Mouse (Mus musculus) bone marrow macrophage, adult 2 months (primary cell): Measurements from ENCODE around the gene Atp2b1. TPM values are rescaled to one million over a fixed set of nuclear protein-coding genes. Genes with fewer than 3 reads are reported as not detected.

ENCODE experiments used
- H3K27ac ChIP-seq: 2 replicates; pipeline ENCODE4 v1.5.1; 2012; ENCODE audit warnings: low read depth, low read length; ENCODE audit not compliant: insufficient read depth
- H3K4me1 ChIP-seq: 2 replicates; pipeline ENCODE4 v1.6.1; 2012; ENCODE audit warnings: low read length; ENCODE audit not compliant: control insufficient read depth, insufficient read depth
- H3K4me3 ChIP-seq: 2 replicates; pipeline ENCODE4 v1.5.1; 2012; ENCODE audit warnings: mild to moderate bottlenecking, low read length, moderate library complexity; ENCODE audit not compliant: insufficient read depth
- CTCF ChIP-seq: IDR thresholded peaks from 2 replicates; pipeline ENCODE4 v1.5.1; 2012; ENCODE audit warnings: low read depth, mild to moderate bottlenecking, low read length, moderate library complexity
- POLR2A ChIP-seq: IDR thresholded peaks from 2 replicates; pipeline ENCODE4 v1.6.1; 2012; ENCODE audit warnings: mild to moderate bottlenecking, low read depth, low read length, borderline replicate concordance
- polyA plus RNA-seq: library from polyadenylated mRNA; stranded (reverse); fragments of >200 nt; gene quantifications from 2 replicates; pipeline ENCODE4 v1.2.4, GENCODE M21; 2012; ENCODE audit not compliant: missing spikeins, insufficient read depth, insufficient read length

Atp2b1 gene
- polyA plus RNA-seq, 1 experiment = 252 TPM

GRCm38 (mm10) chr10:98916011-98916780 lies 2.0 kb downstream of the Atp2b1 start:
- Histone ChIP-seq H3K27ac (peak overlapping the region; percentile 85; the same call in 1 of the 2 replicates), H3K4me3 (peak overlapping the region; percentile 67), H3K4me1 (peaks cover 14% of the 10 kb centered on the region)
- TF ChIP-seq POLR2A (no peak), CTCF (no peak)

GRCm38 (mm10) chr10:98916781-98917340 lies 2.7 kb downstream of the Atp2b1 start:
- TF ChIP-seq CTCF (no peak), POLR2A (no peak)
- H3K4me1 ChIP-seq = peaks cover 14% of the 10 kb centered on the region
- H3K27ac ChIP-seq = no peak overlapping the region
- peak overlapping the region; percentile 67 for H3K4me3 ChIP-seq

GRCm38 (mm10) chr10:98925081-98925480 lies 10.9 kb downstream of the Atp2b1 start:
- Histone ChIP-seq H3K4me3 (no peak overlapping the region), H3K27ac (no peak overlapping the region), H3K4me1 (peaks cover 11% of the 10 kb centered on the region)
- TF ChIP-seq POLR2A (no peak), CTCF (no peak)

GRCm38 (mm10) chr10:98926991-98927390 lies 12.8 kb downstream of the Atp2b1 start:
- peaks cover 10% of the 10 kb centered on the region for H3K4me1 ChIP-seq
- TF ChIP-seq CTCF (no peak), POLR2A (no peak)
- no peak overlapping the region for H3K27ac ChIP-seq
- no peak overlapping the region for H3K4me3 ChIP-seq

DNA sequence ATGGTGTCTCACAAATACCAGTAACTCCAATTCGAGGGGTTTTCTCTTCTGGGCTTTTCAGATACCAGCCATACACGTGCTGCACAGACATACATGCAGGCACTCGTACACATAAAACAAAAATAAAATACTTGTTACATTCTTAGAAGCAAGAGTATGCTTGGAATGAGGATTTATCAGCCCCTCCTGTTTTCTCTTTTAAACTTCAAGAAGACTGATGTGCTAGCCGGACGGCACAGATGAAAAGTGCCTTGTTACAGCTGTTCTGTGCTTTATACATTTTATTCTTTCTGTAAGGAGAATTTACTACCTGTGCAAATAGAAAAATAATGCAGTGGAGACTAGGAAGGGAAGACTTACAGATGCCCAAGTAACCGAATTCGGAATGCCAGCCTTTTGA lies 15.2 kb downstream of the Atp2b1 start:
- Histone ChIP-seq H3K4me1 (peaks cover 6% of the 10 kb centered on the region; the same call in 1 of the 2 replicates), H3K27ac (no peak overlapping the region)

DNA sequence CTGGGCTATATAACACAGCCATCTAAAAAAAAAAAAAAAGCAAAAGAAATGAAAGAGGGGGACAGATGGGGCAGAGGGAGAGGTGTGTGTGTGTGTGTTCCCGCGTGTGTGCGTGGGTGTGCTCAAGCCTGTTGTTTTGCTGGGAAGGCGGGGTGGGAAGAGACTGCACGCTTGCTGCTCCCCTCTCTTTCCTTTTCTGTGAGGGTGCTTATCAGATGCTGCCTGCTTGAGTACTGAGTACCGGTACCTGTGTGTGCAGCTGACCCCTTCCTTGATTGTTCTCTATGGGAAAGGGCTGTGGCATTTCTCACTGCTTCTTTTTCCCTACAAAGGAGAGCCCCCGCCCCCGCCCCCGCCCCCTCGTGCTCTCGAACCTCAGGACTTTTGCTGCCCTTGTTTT lies 15.9 kb downstream of the Atp2b1 start:
- Histone ChIP-seq H3K27ac (no peak overlapping the region), H3K4me3 (no peak overlapping the region), H3K4me1 (peaks cover 6% of the 10 kb centered on the region; the same call in 1 of the 2 replicates)
- TF ChIP-seq POLR2A (no peak), CTCF (no peak)

More for the DNA sequence above, 15.2 kb downstream of the Atp2b1 start:
- no peak overlapping the region for H3K4me3 ChIP-seq
- TF ChIP-seq POLR2A (no peak), CTCF (no peak)

DNA sequence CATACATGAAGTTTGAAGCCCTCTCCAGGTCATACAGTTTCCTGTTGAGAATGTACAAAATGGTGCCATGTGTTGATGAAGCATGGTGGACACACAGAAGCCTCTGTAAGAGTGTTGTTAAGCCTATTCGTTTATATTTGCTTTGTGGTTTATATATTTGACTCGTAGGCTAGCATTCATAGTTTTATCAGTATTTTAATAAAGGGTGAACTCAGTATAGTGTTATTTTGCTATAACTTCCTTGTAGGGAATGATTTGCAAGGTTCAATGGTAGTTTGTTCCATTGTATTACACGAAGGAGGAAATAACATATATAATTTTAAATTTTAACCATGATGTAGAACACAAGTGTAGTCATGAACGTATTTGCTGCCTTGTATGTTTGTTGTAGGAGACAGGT lies 25.9 kb downstream of the Atp2b1 start:
- no peak for TF ChIP-seq POLR2A
- no peak for TF ChIP-seq CTCF
- Histone ChIP-seq H3K4me3 (no peak overlapping the region), H3K4me1 (peaks cover 37% of the 10 kb centered on the region), H3K27ac (no peak overlapping the region)

DNA sequence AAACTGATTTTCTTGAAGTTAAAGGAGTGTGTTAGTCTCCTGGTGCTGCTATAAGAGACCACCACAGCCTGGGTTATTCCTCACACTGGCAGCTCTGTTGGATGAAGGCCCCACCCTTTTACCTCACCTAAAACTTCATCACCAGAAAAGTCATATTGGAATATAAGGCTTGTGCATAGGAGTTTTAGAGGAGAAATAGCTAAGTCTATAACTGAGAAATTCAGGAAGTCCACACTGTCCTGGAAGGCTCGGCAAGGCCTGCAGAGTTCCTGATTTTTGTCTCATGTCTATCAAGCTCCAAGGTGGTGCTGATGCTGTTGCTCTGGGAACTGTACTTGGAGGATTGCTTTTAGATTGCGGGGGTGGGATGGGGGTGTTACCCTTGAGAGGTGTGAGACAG lies 26.6 kb downstream of the Atp2b1 start:
- no peak overlapping the region for H3K27ac ChIP-seq
- peaks cover 41% of the 10 kb centered on the region for H3K4me1 ChIP-seq
- TF ChIP-seq POLR2A (no peak), CTCF (no peak)
- no peak overlapping the region for H3K4me3 ChIP-seq

- H3K4me3 ChIP-seq = no peak overlapping the region
- no peak overlapping the region for H3K27ac ChIP-seq
- H3K4me1 ChIP-seq = peaks cover 47% of the 10 kb centered on the region
- TF ChIP-seq POLR2A (no peak), CTCF (no peak)
These were observed 27.8 kb downstream of the Atp2b1 start for GRCm38 (mm10) chr10:98941991-98942390.

DNA sequence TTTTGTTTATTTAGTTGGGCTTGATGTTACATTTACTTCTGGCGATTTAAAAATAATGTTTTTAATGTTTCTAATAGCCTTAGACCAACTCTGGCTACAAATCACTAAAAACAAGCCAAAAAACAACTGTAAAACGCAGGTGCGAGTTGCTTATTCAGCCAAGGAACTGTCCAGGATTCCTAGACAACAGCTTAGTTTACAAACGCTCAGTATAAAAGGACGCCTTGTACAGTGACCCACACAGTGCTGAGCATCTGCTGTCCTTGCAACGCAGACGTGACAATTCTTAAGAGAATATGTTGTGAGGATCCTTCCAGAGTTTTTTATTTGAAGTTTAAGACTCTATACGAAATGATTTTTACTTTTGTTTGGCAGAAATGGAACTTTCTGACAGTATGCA lies 28.8 kb downstream of the Atp2b1 start:
- no peak overlapping the region for H3K27ac ChIP-seq
- H3K4me1 ChIP-seq = peaks cover 52% of the 10 kb centered on the region
- H3K4me3 ChIP-seq = no peak overlapping the region
- TF ChIP-seq POLR2A (no peak), CTCF (no peak)

DNA sequence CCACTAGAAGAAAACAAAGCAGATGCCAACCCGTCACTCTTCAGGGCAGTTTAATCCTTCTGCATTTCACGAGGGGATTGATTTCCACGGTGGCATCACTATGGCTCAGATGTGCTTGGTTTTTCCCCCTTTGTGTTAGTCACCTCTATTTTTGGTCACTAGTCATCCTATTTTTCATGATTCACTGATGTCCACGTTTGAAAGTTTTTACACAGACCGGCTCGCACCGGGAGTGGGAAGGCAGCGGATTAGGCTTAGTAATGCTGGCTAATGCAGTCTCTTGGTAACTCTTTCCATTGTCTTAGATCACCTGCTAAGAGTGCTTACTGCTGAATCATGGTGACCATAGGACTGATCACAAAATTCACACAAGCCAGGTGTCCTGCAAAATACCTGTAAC lies 29.7 kb downstream of the Atp2b1 start:
- TF ChIP-seq POLR2A = no peak
- TF ChIP-seq CTCF = no peak
- peaks cover 56% of the 10 kb centered on the region for H3K4me1 ChIP-seq
- no peak overlapping the region for H3K4me3 ChIP-seq
- H3K27ac ChIP-seq = no peak overlapping the region
